8 mouse cellular contexts compared by ENCODE assay signal in genomic region chr2:10047758-10048436, GRCm38 (mm10). TPM values are rescaled to one million over a fixed set of nuclear protein-coding genes. Genes with fewer than 3 reads are reported as not detected.
DNase-seq lines count a peak whose midpoint lies in the region; ATAC-seq and TF ChIP-seq lines count a peak whose summit lies in the region.

No protein-coding gene starts in this region.

- peak; percentile 31 for DNase-seq in left cerebral cortex, postnatal 4 days
- no peak for DNase-seq in left cerebral cortex, adult 8-10 months (ENCODE audit: low spot score in 2 of 2)
- peak; percentile 37 for DNase-seq in adrenal gland, postnatal 10 days
- DNase-seq in liver, result peak; percentile 51
- peak; percentile 54 for DNase-seq in midbrain, postnatal 0 days (ENCODE audit: low spot score)

- H3K4me2 ChIP-seq in hindbrain, embryonic 13.5 days, result peak overlapping the region; percentile 90
- peak overlapping the region; percentile 91 for H3K4me2 ChIP-seq in midbrain, postnatal 0 days (ENCODE audit: low read depth, low read length, poor library complexity, severe bottlenecking)
- H3K4me2 ChIP-seq in stomach, embryonic 14.5 days (replicated peaks; ENCODE audit: low read depth, low read length), result peak overlapping the region; percentile 80

- peaks cover 2% of the 10 kb centered on the region for H3K36me3 ChIP-seq in erythroblast, embryonic 14.5 days (ENCODE audit: control insufficient read depth)
- no peaks in the 10 kb centered on the region for H3K36me3 ChIP-seq in hindbrain, embryonic 13.5 days
- no peaks in the 10 kb centered on the region for H3K36me3 ChIP-seq in midbrain, postnatal 0 days (ENCODE audit: insufficient read depth, low read length)
- no peaks in the 10 kb centered on the region for H3K36me3 ChIP-seq in stomach, embryonic 14.5 days (ENCODE audit: control insufficient read depth, insufficient read depth, low read length)

- no peaks in the 10 kb centered on the region for H3K9me3 ChIP-seq in erythroblast, embryonic 14.5 days (ENCODE audit: control insufficient read depth, low read length)
- no peaks in the 10 kb centered on the region for H3K9me3 ChIP-seq in hindbrain, embryonic 13.5 days
- H3K9me3 ChIP-seq in midbrain, postnatal 0 days (ENCODE audit: low read length), result no peaks in the 10 kb centered on the region
- no peaks in the 10 kb centered on the region for H3K9me3 ChIP-seq in stomach, embryonic 14.5 days (ENCODE audit: control insufficient read depth, low read depth, low read length)

- ATAC-seq in hindbrain, embryonic 13.5 days (ENCODE audit: low FRiP score), result peak; percentile 86
- ATAC-seq in midbrain, postnatal 0 days (ENCODE audit: low FRiP score), result peak; percentile 71
- peak; percentile 50; the same call in 1 of the 2 replicates for ATAC-seq in stomach, embryonic 14.5 days (ENCODE audit: insufficient number of reproducible peaks, insufficient read depth, low FRiP score, low read depth)

- intact Hi-C loops in left cerebral cortex, postnatal 4 days (cut with DNase I), result no loop called here

- TF ChIP-seq CTCF in midbrain, postnatal 0 days (IDR thresholded peaks at IDR 0.05), result peak; percentile 57

- peaks cover 26% of the 10 kb centered on the region for H3K4me1 ChIP-seq in erythroblast, embryonic 14.5 days (ENCODE audit: control insufficient read depth)
- H3K4me1 ChIP-seq in hindbrain, embryonic 13.5 days (replicated peaks), result peaks cover 19% of the 10 kb centered on the region
- no peaks in the 10 kb centered on the region; the same call in 1 of the 2 replicates for H3K4me1 ChIP-seq in midbrain, postnatal 0 days (ENCODE audit: insufficient read depth, low read length)
- peaks cover 9% of the 10 kb centered on the region; the same call in 1 of the 2 replicates for H3K4me1 ChIP-seq in stomach, embryonic 14.5 days (ENCODE audit: control insufficient read depth, insufficient read depth, low read length)

- peak overlapping the region; percentile 74 for H3K4me3 ChIP-seq in erythroblast, embryonic 14.5 days (replicated peaks)
- peak overlapping the region; percentile 98 for H3K4me3 ChIP-seq in hindbrain, embryonic 13.5 days
- H3K4me3 ChIP-seq in midbrain, postnatal 0 days (ENCODE audit: low read depth, low read length), result peak overlapping the region; percentile 67
- peak overlapping the region; percentile 95 for H3K4me3 ChIP-seq in stomach, embryonic 14.5 days (ENCODE audit: low read depth, low read length)

- under 1% methylated on average over 47 of the region's 47 CpGs for WGBS in hindbrain, embryonic 13.5 days
- WGBS in midbrain, postnatal 0 days, result under 1% methylated on average over 45 of the region's 47 CpGs
- 0% methylated on average over 42 of the region's 47 CpGs for WGBS in stomach, embryonic 14.5 days

- peak overlapping the region; percentile 85 for H3K9ac ChIP-seq in hindbrain, embryonic 13.5 days
- peak overlapping the region; percentile 71 for H3K9ac ChIP-seq in midbrain, postnatal 0 days (replicated peaks; ENCODE audit: low read length, poor library complexity, severe bottlenecking)
- peak overlapping the region; percentile 73 for H3K9ac ChIP-seq in stomach, embryonic 14.5 days (replicated peaks; ENCODE audit: low read depth, low read length)

- no peaks in the 10 kb centered on the region for H3K27me3 ChIP-seq in erythroblast, embryonic 14.5 days (ENCODE audit: control insufficient read depth)
- no peaks in the 10 kb centered on the region for H3K27me3 ChIP-seq in hindbrain, embryonic 13.5 days
- no peaks in the 10 kb centered on the region for H3K27me3 ChIP-seq in midbrain, postnatal 0 days (ENCODE audit: insufficient read depth, low read length)
- H3K27me3 ChIP-seq in stomach, embryonic 14.5 days (ENCODE audit: control insufficient read depth, insufficient read depth, low read length), result no peaks in the 10 kb centered on the region

- H3K27ac ChIP-seq in hindbrain, embryonic 13.5 days, result peak overlapping the region; percentile 79
- H3K27ac ChIP-seq in midbrain, postnatal 0 days (ENCODE audit: low read depth, low read length), result peak overlapping the region; percentile 74
- peak overlapping the region; percentile 27; the same call in 1 of the 2 replicates for H3K27ac ChIP-seq in stomach, embryonic 14.5 days (ENCODE audit: low read length)

RNA-seq across cellular contexts. Expression of gene Taf3, which starts 0.5 kb away (rescaled TPM):
- 10 to 100 TPM; 12.0 to 14.0 TPM for total RNA-seq in left cerebral cortex, postnatal 4 days (2021)
- 10 to 100 TPM; 12.8 to 14.9 (median 13.8) TPM for total RNA-seq in left cerebral cortex, adult 8-10 months (2022)
- 10 to 100 TPM in 1 of 2 experiments, 1 to 10 TPM in 1; 9.6 to 10.6 TPM for total RNA-seq in adrenal gland, postnatal 10 days (2021)
- polyA plus RNA-seq in erythroblast, embryonic 14.5 days (2012), result 2.7 and 3.4 TPM in 2 replicates
- polyA plus RNA-seq in hindbrain, embryonic 13.5 days (2015; fragmentation: Nextera tagmentation; extraction: Ambion mirVana), result 15.0 and 16.6 TPM in 2 replicates
- total RNA-seq in midbrain, postnatal 0 days (2014; rRNA removed), result 5.1 and 5.4 TPM in 2 replicates
- polyA plus RNA-seq in midbrain, postnatal 0 days (2015; fragmentation: Nextera tagmentation; extraction: Ambion mirVana), result 10.3 and 10.8 TPM in 2 replicates
- 14.3 and 14.6 TPM in 2 replicates for polyA plus RNA-seq in stomach, embryonic 14.5 days (2014; fragmentation: Nextera tagmentation; extraction: Ambion mirVana)

RNA-seq across cellular contexts. Expression of gene Atp5c1, which starts 32.4 kb away (rescaled TPM):
- 100 to 1,000 TPM; 253 to 265 TPM for total RNA-seq in left cerebral cortex, postnatal 4 days (2021)
- 100 to 1,000 TPM; 248 to 267 (median 258) TPM for total RNA-seq in left cerebral cortex, adult 8-10 months (2022)
- 100 to 1,000 TPM; 597 to 695 TPM for total RNA-seq in adrenal gland, postnatal 10 days (2021)
- polyA plus RNA-seq in erythroblast, embryonic 14.5 days (2012), result 2.1 and 2.2 TPM in 2 replicates
- polyA plus RNA-seq in hindbrain, embryonic 13.5 days (2015; fragmentation: Nextera tagmentation; extraction: Ambion mirVana), result 529 and 549 TPM in 2 replicates
- 458 and 510 TPM in 2 replicates for total RNA-seq in midbrain, postnatal 0 days (2014; rRNA removed)
- polyA plus RNA-seq in midbrain, postnatal 0 days (2015; fragmentation: Nextera tagmentation; extraction: Ambion mirVana), result 634 and 663 TPM in 2 replicates
- 614 and 637 TPM in 2 replicates for polyA plus RNA-seq in stomach, embryonic 14.5 days (2014; fragmentation: Nextera tagmentation; extraction: Ambion mirVana)

RNA-seq across cellular contexts. Expression of gene Kin, which starts 32.5 kb away (rescaled TPM):
- 10 to 100 TPM; 14.5 to 14.7 TPM for total RNA-seq in left cerebral cortex, postnatal 4 days (2021)
- total RNA-seq in left cerebral cortex, adult 8-10 months (2022), result 10 to 100 TPM in 3 of 4 experiments, 1 to 10 TPM in 1; 9.0 to 15.2 (median 11.9) TPM
- 10 to 100 TPM; 16.5 to 20.0 TPM for total RNA-seq in adrenal gland, postnatal 10 days (2021)
- 0.57 and 1.0 TPM in 2 replicates for polyA plus RNA-seq in erythroblast, embryonic 14.5 days (2012)
- 37.6 and 39.0 TPM in 2 replicates for polyA plus RNA-seq in hindbrain, embryonic 13.5 days (2015; fragmentation: Nextera tagmentation; extraction: Ambion mirVana)
- total RNA-seq in midbrain, postnatal 0 days (2014; rRNA removed), result 5.8 and 5.9 TPM in 2 replicates
- 14.8 and 18.5 TPM in 2 replicates for polyA plus RNA-seq in midbrain, postnatal 0 days (2015; fragmentation: Nextera tagmentation; extraction: Ambion mirVana)
- polyA plus RNA-seq in stomach, embryonic 14.5 days (2014; fragmentation: Nextera tagmentation; extraction: Ambion mirVana), result 29.1 and 34.0 TPM in 2 replicates

Comparison
In these comparisons a context has a peak if more than half of its experiments do, and no peak if none do; other contexts are left out.
1. DNase-seq: peak in left cerebral cortex, postnatal 4 days (single experiment), adrenal gland, postnatal 10 days (single experiment), liver (single experiment) and midbrain, postnatal 0 days (single experiment); none in left cerebral cortex, adult 8-10 months (0 of 2).
2. H3K27ac ChIP-seq: peak in every context shown above with its lines; median percentile 79 in hindbrain, embryonic 13.5 days; 74 in midbrain, postnatal 0 days; 27 in stomach, embryonic 14.5 days.
3. Peak in every context shown above with its lines, with median percentiles within 50 percentile points of each other: H3K4me3 ChIP-seq, ATAC-seq, H3K4me2 ChIP-seq and H3K9ac ChIP-seq.